Mouse (Mus musculus) C2C12 (cell line): ENCODE measurements around the gene Adm2. TPM values are rescaled to one million over a fixed set of nuclear protein-coding genes. Genes with fewer than 3 reads are reported as not detected.

Source experiments
- H3K27me3 ChIP-seq: one replicate; pipeline ENCODE4 v1.6.1; 2011; ENCODE audit not compliant: control insufficient read depth, insufficient read depth, insufficient read length
- H3K36me3 ChIP-seq: one replicate; pipeline ENCODE4 v1.6.1; 2011; ENCODE audit not compliant: control insufficient read depth, insufficient read depth
- H3K4me3 ChIP-seq: one replicate; pipeline ENCODE4 v1.5.1; 2011; ENCODE audit warnings: mild to moderate bottlenecking, control low read depth; ENCODE audit not compliant: poor library complexity, insufficient read depth, severe bottlenecking
- H3K79me2 ChIP-seq: one replicate; pipeline ENCODE4 v1.6.1; 2011; ENCODE audit not compliant: control insufficient read depth, insufficient read depth
- H3K79me3 ChIP-seq: one replicate; pipeline ENCODE4 v1.6.1; 2011; ENCODE audit warnings: low read depth, control low read depth
- H3ac ChIP-seq: one replicate; pipeline ENCODE3; 2011; ENCODE audit warnings: low read depth; ENCODE audit not compliant: control insufficient read depth, insufficient read length
- CEBPB ChIP-seq: IDR thresholded peaks from one replicate; pipeline ENCODE4 v1.6.1; 2011; ENCODE audit warnings: low read depth, mild to moderate bottlenecking, control low read depth, moderate library complexity
- CTCF ChIP-seq: IDR thresholded peaks from one replicate; pipeline ENCODE4 v1.5.1; 2011; ENCODE audit not compliant: control insufficient read depth, insufficient read depth, insufficient read length
- FOSL1 ChIP-seq: IDR thresholded peaks from one replicate; pipeline ENCODE4 v1.8.0; 2011; ENCODE audit warnings: mild to moderate bottlenecking, low read length; ENCODE audit not compliant: poor library complexity, insufficient read depth, severe bottlenecking
- MAX ChIP-seq: IDR thresholded peaks from one replicate; pipeline ENCODE4 v1.6.1; 2011; ENCODE audit warnings: mild to moderate bottlenecking, control low read depth
- MYOD1 ChIP-seq: IDR thresholded peaks from one replicate; pipeline ENCODE4 v1.6.1; 2011; ENCODE audit warnings: low read depth; ENCODE audit not compliant: control insufficient read depth, insufficient read length
- MYOG ChIP-seq: IDR thresholded peaks from one replicate; pipeline ENCODE4 v1.6.1; 2011; ENCODE audit not compliant: control insufficient read depth, insufficient read length; ENCODE audit errors: extremely low read depth
- USF1 ChIP-seq: IDR thresholded peaks from one replicate; pipeline ENCODE4 v1.6.1; 2011; ENCODE audit warnings: low read depth, mild to moderate bottlenecking, control low read depth, moderate library complexity
- polyA plus RNA-seq: library from polyadenylated mRNA; unstranded; fragments of >200 nt; fragmentation: generic; extraction: Trizol; gene quantifications from one replicate; pipeline ENCODE4 v1.2.1, GENCODE M21; 2012; ENCODE audit warnings: missing spikeins

Adm2 gene
- polyA plus RNA-seq, 1 experiment, result 7.0 TPM

- H3K36me3 ChIP-seq, result peaks cover 54% of the 10 kb centered on the region
- TF ChIP-seq FOSL1, result no peak
- peaks cover 31% of the 10 kb centered on the region for H3K79me3 ChIP-seq
These were observed 30.3 kb downstream of the Adm2 start for GRCm38 (mm10) chr15:89352795-89353194.

GRCm38 (mm10) chr15:89353837-89354236 is 31.3 kb downstream of the Adm2 start:
- H3K27me3 ChIP-seq, result no peaks in the 10 kb centered on the region
- H3ac ChIP-seq, result peak overlapping the region; percentile 44
- peaks cover 42% of the 10 kb centered on the region for H3K79me3 ChIP-seq
- peaks cover 63% of the 10 kb centered on the region for H3K79me2 ChIP-seq
- H3K4me3 ChIP-seq, result peak overlapping the region; percentile 94
- TF ChIP-seq MAX, result no peak
- TF ChIP-seq MYOG, result no peak
- TF ChIP-seq MYOD1, result no peak
- no peak for TF ChIP-seq FOSL1
- no peak for TF ChIP-seq CTCF
- no peak for TF ChIP-seq CEBPB
- TF ChIP-seq USF1, result no peak
- H3K36me3 ChIP-seq, result peaks cover 65% of the 10 kb centered on the region

More at GRCm38 (mm10) chr15:89352795-89353194, 30.3 kb downstream of the Adm2 start:
- Histone ChIP-seq H3K27me3 (no peaks in the 10 kb centered on the region), H3ac (no peak overlapping the region), H3K79me2 (peaks cover 53% of the 10 kb centered on the region), H3K4me3 (no peak overlapping the region)

- peaks cover 47% of the 10 kb centered on the region for H3K79me3 ChIP-seq
- H3K79me2 ChIP-seq, result peaks cover 70% of the 10 kb centered on the region
- H3K27me3 ChIP-seq, result no peaks in the 10 kb centered on the region
- peak overlapping the region; percentile 94 for H3K4me3 ChIP-seq
- H3ac ChIP-seq, result peak overlapping the region; percentile 87
- TF ChIP-seq MAX (no peak), MYOD1 (no peak), USF1 (no peak), FOSL1 (no peak), CEBPB (no peak), MYOG (no peak), CTCF (no peak)
- H3K36me3 ChIP-seq, result peaks cover 61% of the 10 kb centered on the region
These were observed 31.9 kb downstream of the Adm2 start for GRCm38 (mm10) chr15:89354455-89354854.

- TF ChIP-seq FOSL1 (no peak), USF1 (no peak), MYOG (no peak), CTCF (no peak), CEBPB (no peak), MYOD1 (no peak), MAX (no peak)
- H3ac ChIP-seq, result peak within 1 kb of the TSS; percentile 87
- peaks cover 61% of the 10 kb centered on the region for H3K36me3 ChIP-seq
- no peaks in the 10 kb centered on the region for H3K27me3 ChIP-seq
- H3K79me2 ChIP-seq, result peaks cover 80% of the 10 kb centered on the region
- peaks cover 58% of the 10 kb centered on the region for H3K79me3 ChIP-seq
- H3K4me3 ChIP-seq, result peak within 1 kb of the TSS; percentile 94
These were observed 33.0 kb downstream of the Adm2 start, which contains the start of the genes Lmf2 and Ncaph2 for GRCm38 (mm10) chr15:89355241-89356187. Lmf2 (minus strand) TSS chr15:89355659. Ncaph2 (plus strand) TSS chr15:89355719.

- peak overlapping the region; percentile 94 for H3K4me3 ChIP-seq
- no peak for TF ChIP-seq USF1
- TF ChIP-seq CTCF, result no peak
- TF ChIP-seq MAX, result peak; percentile 61
- H3K27me3 ChIP-seq, result no peaks in the 10 kb centered on the region
- H3K36me3 ChIP-seq, result peaks cover 61% of the 10 kb centered on the region
- H3ac ChIP-seq, result peak overlapping the region; percentile 81
- peaks cover 89% of the 10 kb centered on the region for H3K79me2 ChIP-seq
- peaks cover 65% of the 10 kb centered on the region for H3K79me3 ChIP-seq
These were observed 33.9 kb downstream of the Adm2 start for GRCm38 (mm10) chr15:89356372-89356771.

- Histone ChIP-seq H3K36me3 (peaks cover 60% of the 10 kb centered on the region), H3ac (no peak overlapping the region), H3K4me3 (no peak overlapping the region), H3K79me2 (peaks cover 96% of the 10 kb centered on the region), H3K27me3 (no peaks in the 10 kb centered on the region), H3K79me3 (peaks cover 67% of the 10 kb centered on the region)
- no peak for TF ChIP-seq MAX
- no peak for TF ChIP-seq CTCF
- TF ChIP-seq MYOD1, result no peak
- no peak for TF ChIP-seq FOSL1
- TF ChIP-seq CEBPB, result no peak
- TF ChIP-seq MYOG, result no peak
These were observed 36.3 kb downstream of the Adm2 start for GRCm38 (mm10) chr15:89358784-89359183.
